Mouse (Mus musculus) G1E (cell line): Measurements from ENCODE around the gene Col6a2.

Experiments
- CTCF ChIP-seq: IDR thresholded peaks from 2 replicates; pipeline ENCODE4 v1.5.1; 2012; ENCODE audit warnings: low read depth, low read length, inconsistent platforms, mixed read lengths
- GATA1 ChIP-seq: IDR thresholded peaks from 2 replicates; pipeline ENCODE4 v1.6.1; 2012; ENCODE audit warnings: borderline replicate concordance, low read length, inconsistent platforms, mixed read lengths

GRCm38 (mm10) chr10:76650662-76651342 lies 27.4 kb upstream of the Col6a2 start:
- no peak for TF ChIP-seq GATA1
- no peak for TF ChIP-seq CTCF
